Mouse (Mus musculus): Measurements from ENCODE around the gene Sgpp2. TPM values are rescaled to one million over a fixed set of nuclear protein-coding genes. Genes with fewer than 3 reads are reported as not detected.

Sgpp2 gene
- polyA plus RNA-seq, 1 experiment: 0.87 TPM

- no peak for DNase-seq (ENCODE audit: low spot score)
Observed at GRCm38 (mm10) chr1:78448091-78448490, 137.9 kb downstream of the Sgpp2 start.

- DNase-seq (ENCODE audit: low spot score): no peak
Observed at GRCm38 (mm10) chr1:78451070-78451854, 141.1 kb downstream of the Sgpp2 start.

- no peak for DNase-seq (ENCODE audit: low spot score)
Observed at GRCm38 (mm10) chr1:78452544-78452943, 142.4 kb downstream of the Sgpp2 start.

- no peak for DNase-seq (ENCODE audit: low spot score)
Observed at GRCm38 (mm10) chr1:78453886-78454285, 143.7 kb downstream of the Sgpp2 start.

- DNase-seq (ENCODE audit: low spot score): no peak
Observed at GRCm38 (mm10) chr1:78454659-78455058, 144.5 kb downstream of the Sgpp2 start.

Other genes starting within 250 kb of the Sgpp2 start
- not detected in 2 replicates for gene Pax3, start 113.2 kb upstream of the Sgpp2 start, polyA plus RNA-seq (2012; rRNA removed)
- 36.0 and 36.7 TPM in 2 replicates for gene Farsb, start 178.6 kb downstream of the Sgpp2 start, polyA plus RNA-seq (2012; rRNA removed)
- gene Mogat1, start 200.6 kb downstream of the Sgpp2 start, polyA plus RNA-seq (2012; rRNA removed): 0.38 and 1.4 TPM in 2 replicates
- 0.06 TPM in 2 replicates for gene BC035947, start 201.8 kb downstream of the Sgpp2 start, polyA plus RNA-seq (2012; rRNA removed)

All from urinary bladder, adult 2 months (tissue).